Mouse (Mus musculus) hindbrain, embryonic 15.5 days (tissue): ENCODE results near the gene Dnajc4. TPM values are rescaled to one million over a fixed set of nuclear protein-coding genes. Genes with fewer than 3 reads are reported as not detected.
"Not testable (repeated sequence)": the region's sequence is repeated elsewhere in the genome, so short reads cannot be mapped to it uniquely, and the experiment has no call there.

ENCODE experiments used
- ATAC-seq: fragments of 200-750 bp; cut with Nextera tagmentation; 2 replicates; pipeline ENCODE4 v1.8.0; 2017; ENCODE audit warnings: low read depth, moderate number of reproducible peaks, moderate TSS enrichment; ENCODE audit not compliant: low FRiP score
- H3K27ac ChIP-seq: fragments of 300-500 bp; sonication (generic); replicated peaks from 2 replicates; pipeline ENCODE4 v1.5.1; 2015; ENCODE audit warnings: mild to moderate bottlenecking, inconsistent platforms
- H3K27me3 ChIP-seq: fragments of 300-500 bp; sonication (generic); 2 replicates; pipeline ENCODE4 v1.6.1; 2015; ENCODE audit warnings: control low read depth, inconsistent platforms
- H3K36me3 ChIP-seq: fragments of 300-500 bp; sonication (generic); 2 replicates; pipeline ENCODE4 v1.6.1; 2015; ENCODE audit warnings: control low read depth, inconsistent platforms
- H3K4me1 ChIP-seq: fragments of 300-500 bp; sonication (generic); replicated peaks from 2 replicates; pipeline ENCODE4 v1.6.1; 2015; ENCODE audit warnings: control low read depth, inconsistent platforms
- H3K4me2 ChIP-seq: fragments of 300-500 bp; sonication (generic); 2 replicates; pipeline ENCODE4 v1.6.1; 2015; ENCODE audit warnings: moderate library complexity, mild to moderate bottlenecking, inconsistent platforms
- H3K4me3 ChIP-seq: fragments of 300-500 bp; sonication (generic); 2 replicates; pipeline ENCODE4 v1.5.1; 2015; ENCODE audit warnings: mild to moderate bottlenecking, inconsistent platforms
- H3K9ac ChIP-seq: fragments of 300-500 bp; sonication (generic); 2 replicates; pipeline ENCODE4 v1.6.1; 2015; ENCODE audit warnings: inconsistent platforms
- H3K9me3 ChIP-seq: fragments of 300-500 bp; sonication (generic); 2 replicates; pipeline ENCODE4 v1.6.1; 2016; ENCODE audit warnings: control low read depth, inconsistent platforms
- WGBS: fragments of 180-500 bp; shearing (Covaris S2); methylation state at CpG from one replicate; pipeline ENCODE4 v1.1.7; 2015; 5-methylcytosine and 5-hydroxymethylcytosine counted together
- polyA plus RNA-seq: library from polyadenylated mRNA; unstranded; fragments of >200 nt; fragmentation: Nextera tagmentation; extraction: Ambion mirVana; gene quantifications from 2 replicates; pipeline ENCODE4 v1.2.1, GENCODE M21; 2015

Dnajc4 gene
- polyA plus RNA-seq, 1 experiment from 2014 or later: 24.2 TPM

- Histone ChIP-seq H3K4me3 (no peak overlapping the region), H3K9ac (no peak overlapping the region), H3K4me1 (peaks cover 54% of the 10 kb centered on the region), H3K27ac (no peak overlapping the region), H3K9me3 (no peaks in the 10 kb centered on the region), H3K4me2 (no peak overlapping the region), H3K27me3 (no peaks in the 10 kb centered on the region), H3K36me3 (peaks cover 5% of the 10 kb centered on the region; the same call in 1 of the 2 replicates)
- 88% methylated on average over 8 of the region's 8 CpGs for WGBS
- no peak for ATAC-seq
These were observed 1.6 kb upstream of the Dnajc4 start for GRCm38 (mm10) chr19:6994002-6994401.

GRCm38 (mm10) chr19:6993011-6993770 lies 819 bp upstream of the Dnajc4 start:
- peak overlapping the region; percentile 54; the same call in 1 of the 2 replicates for H3K27ac ChIP-seq
- no peak for ATAC-seq

GRCm38 (mm10) chr19:6991166-6991565 lies 1.2 kb downstream of the Dnajc4 start:
- Histone ChIP-seq H3K4me2 (peak overlapping the region; percentile 98), H3K4me1 (peaks cover 55% of the 10 kb centered on the region)
- not testable (repeated sequence) for H3K36me3 ChIP-seq, H3K4me3 ChIP-seq, H3K9ac ChIP-seq, H3K27me3 ChIP-seq, ATAC-seq, H3K9me3 ChIP-seq, H3K27ac ChIP-seq
- WGBS: 94% methylated on average over 6 of the region's 6 CpGs

More at GRCm38 (mm10) chr19:6993011-6993770, 819 bp upstream of the Dnajc4 start:
- no peaks in the 10 kb centered on the region for H3K9me3 ChIP-seq
- peak overlapping the region; percentile 44 for H3K9ac ChIP-seq
- H3K36me3 ChIP-seq: no peaks in the 10 kb centered on the region
- 64% methylated on average over 14 of the region's 14 CpGs for WGBS
- peaks cover 56% of the 10 kb centered on the region for H3K4me1 ChIP-seq
- H3K4me2 ChIP-seq: peak overlapping the region; percentile 98
- H3K27me3 ChIP-seq: no peaks in the 10 kb centered on the region
- peak overlapping the region; percentile 55 for H3K4me3 ChIP-seq

GRCm38 (mm10) chr19:6990712-6991111 lies 1.7 kb downstream of the Dnajc4 start:
- Histone ChIP-seq H3K4me2 (no peak overlapping the region), H3K36me3 (no peaks in the 10 kb centered on the region), H3K27me3 (no peaks in the 10 kb centered on the region), H3K9me3 (no peaks in the 10 kb centered on the region), H3K27ac (no peak overlapping the region), H3K4me1 (peaks cover 58% of the 10 kb centered on the region), H3K9ac (no peak overlapping the region), H3K4me3 (no peak overlapping the region)
- 93% methylated on average over 6 of the region's 6 CpGs for WGBS
- no peak for ATAC-seq

GRCm38 (mm10) chr19:6989251-6989650 lies 3.1 kb downstream of the Dnajc4 start:
- WGBS: 81% methylated on average over 8 of the region's 8 CpGs
- no peak overlapping the region for H3K4me2 ChIP-seq
- H3K4me1 ChIP-seq: peaks cover 45% of the 10 kb centered on the region
- no peaks in the 10 kb centered on the region for H3K27me3 ChIP-seq
- no peaks in the 10 kb centered on the region for H3K36me3 ChIP-seq
- H3K9me3 ChIP-seq: no peaks in the 10 kb centered on the region
- no peak overlapping the region for H3K9ac ChIP-seq
- H3K4me3 ChIP-seq: no peak overlapping the region
- no peak overlapping the region for H3K27ac ChIP-seq
- no peak for ATAC-seq

- H3K9me3 ChIP-seq: no peaks in the 10 kb centered on the region
- no peak for ATAC-seq
- 5% methylated on average over 8 of the region's 8 CpGs for WGBS
- peaks cover 9% of the 10 kb centered on the region; the same call in 1 of the 2 replicates for H3K36me3 ChIP-seq
- H3K4me2 ChIP-seq: peak overlapping the region; percentile 86
- H3K9ac ChIP-seq: peak overlapping the region; percentile 89
- H3K4me1 ChIP-seq: peaks cover 33% of the 10 kb centered on the region
- H3K4me3 ChIP-seq: peak overlapping the region; percentile 73
- no peaks in the 10 kb centered on the region for H3K27me3 ChIP-seq
- H3K27ac ChIP-seq: peak overlapping the region; percentile 83
These were observed 4.5 kb downstream of the Dnajc4 start for GRCm38 (mm10) chr19:6987904-6988285.

- Histone ChIP-seq H3K4me1 (peaks cover 30% of the 10 kb centered on the region), H3K27me3 (no peaks in the 10 kb centered on the region), H3K9me3 (no peaks in the 10 kb centered on the region), H3K4me2 (peak within 1 kb of the TSS; percentile 86), H3K9ac (peak within 1 kb of the TSS; percentile 89), H3K36me3 (peaks cover 10% of the 10 kb centered on the region; the same call in 1 of the 2 replicates), H3K27ac (peak within 1 kb of the TSS; percentile 83), H3K4me3 (peak within 1 kb of the TSS; percentile 73)
- peak; percentile 47 for ATAC-seq
- under 1% methylated on average over 69 of the region's 85 CpGs for WGBS
These were observed 5.1 kb downstream of the Dnajc4 start, which contains the start of gene Vegfb for GRCm38 (mm10) chr19:6987061-6987903. Vegfb (minus strand) TSS chr19:6987651.

- no peaks in the 10 kb centered on the region for H3K9me3 ChIP-seq
- H3K36me3 ChIP-seq: peaks cover 13% of the 10 kb centered on the region; the same call in 1 of the 2 replicates
- no peak overlapping the region for H3K27ac ChIP-seq
- peak overlapping the region; percentile 89 for H3K9ac ChIP-seq
- peaks cover 28% of the 10 kb centered on the region for H3K4me1 ChIP-seq
- H3K27me3 ChIP-seq: no peaks in the 10 kb centered on the region
- no peak for ATAC-seq
- 79% methylated on average over 10 of the region's 10 CpGs for WGBS
- H3K4me3 ChIP-seq: peak overlapping the region; percentile 73
- H3K4me2 ChIP-seq: peak overlapping the region; percentile 86
These were observed 6.2 kb downstream of the Dnajc4 start for GRCm38 (mm10) chr19:6985951-6986708.

- no peak overlapping the region for H3K4me2 ChIP-seq
- H3K36me3 ChIP-seq: peaks cover 13% of the 10 kb centered on the region; the same call in 1 of the 2 replicates
- no peaks in the 10 kb centered on the region for H3K9me3 ChIP-seq
- no peaks in the 10 kb centered on the region for H3K27me3 ChIP-seq
- H3K4me3 ChIP-seq: no peak overlapping the region
- H3K27ac ChIP-seq: no peak overlapping the region
- WGBS: 86% methylated on average over 19 of the region's 19 CpGs
- peaks cover 34% of the 10 kb centered on the region for H3K4me1 ChIP-seq
- no peak overlapping the region for H3K9ac ChIP-seq
- no peak for ATAC-seq
These were observed 7.1 kb downstream of the Dnajc4 start for GRCm38 (mm10) chr19:6985300-6985699.

GRCm38 (mm10) chr19:6983621-6984020 lies 8.8 kb downstream of the Dnajc4 start:
- WGBS: 38% methylated on average over 5 of the region's 5 CpGs
- Histone ChIP-seq H3K4me1 (peaks cover 42% of the 10 kb centered on the region), H3K4me2 (no peak overlapping the region), H3K9ac (no peak overlapping the region), H3K27me3 (no peaks in the 10 kb centered on the region), H3K27ac (no peak overlapping the region), H3K4me3 (no peak overlapping the region), H3K9me3 (no peaks in the 10 kb centered on the region), H3K36me3 (peaks cover 13% of the 10 kb centered on the region; the same call in 1 of the 2 replicates)
- ATAC-seq: no peak

GRCm38 (mm10) chr19:6981465-6981864 lies 10.9 kb downstream of the Dnajc4 start:
- Histone ChIP-seq H3K4me1 (peaks cover 48% of the 10 kb centered on the region), H3K9me3 (no peaks in the 10 kb centered on the region), H3K9ac (no peak overlapping the region), H3K4me2 (peak overlapping the region; percentile 87; the same call in 1 of the 2 replicates), H3K36me3 (peaks cover 13% of the 10 kb centered on the region; the same call in 1 of the 2 replicates), H3K4me3 (peak overlapping the region; percentile 70; the same call in 1 of the 2 replicates), H3K27me3 (no peaks in the 10 kb centered on the region), H3K27ac (no peak overlapping the region)
- WGBS: 91% methylated on average over 4 of the region's 4 CpGs
- no peak for ATAC-seq
